Mouse (Mus musculus) ZHBTc4 (cell line): ENCODE measurements around the gene Gas7.

Experiments
- DNase-seq: peaks from one replicate; pipeline ENCODE4 v3.0.0-alpha.2; 2011; ENCODE audit warnings: low read depth, low spot score

Gene Gas7

GRCm38 (mm10) chr11:67489647-67490175, 34.5 kb downstream of the Gas7 start:
- no peak for DNase-seq

GRCm38 (mm10) chr11:67496796-67497195, 41.6 kb downstream of the Gas7 start:
- DNase-seq = no peak

DNA sequence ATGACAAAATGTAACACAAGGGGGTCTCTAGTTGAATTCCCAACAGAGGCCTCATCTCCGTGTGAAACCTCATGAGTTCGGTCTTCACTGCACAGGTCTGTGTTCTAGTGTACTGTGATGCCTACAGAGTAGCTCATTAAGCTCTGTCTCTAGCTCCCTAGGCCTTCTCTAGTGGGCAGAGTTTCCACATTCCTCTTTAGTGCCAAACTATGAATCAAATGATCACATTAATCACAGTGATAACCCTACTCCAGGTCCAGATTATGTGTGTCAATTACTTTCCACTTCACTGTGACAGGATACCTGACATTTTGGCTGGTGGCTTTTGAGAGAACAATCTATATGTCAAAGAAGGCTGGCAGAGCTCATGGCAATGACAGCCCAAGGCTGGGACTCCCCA, 44.9 kb downstream of the Gas7 start:
- DNase-seq = no peak

DNA sequence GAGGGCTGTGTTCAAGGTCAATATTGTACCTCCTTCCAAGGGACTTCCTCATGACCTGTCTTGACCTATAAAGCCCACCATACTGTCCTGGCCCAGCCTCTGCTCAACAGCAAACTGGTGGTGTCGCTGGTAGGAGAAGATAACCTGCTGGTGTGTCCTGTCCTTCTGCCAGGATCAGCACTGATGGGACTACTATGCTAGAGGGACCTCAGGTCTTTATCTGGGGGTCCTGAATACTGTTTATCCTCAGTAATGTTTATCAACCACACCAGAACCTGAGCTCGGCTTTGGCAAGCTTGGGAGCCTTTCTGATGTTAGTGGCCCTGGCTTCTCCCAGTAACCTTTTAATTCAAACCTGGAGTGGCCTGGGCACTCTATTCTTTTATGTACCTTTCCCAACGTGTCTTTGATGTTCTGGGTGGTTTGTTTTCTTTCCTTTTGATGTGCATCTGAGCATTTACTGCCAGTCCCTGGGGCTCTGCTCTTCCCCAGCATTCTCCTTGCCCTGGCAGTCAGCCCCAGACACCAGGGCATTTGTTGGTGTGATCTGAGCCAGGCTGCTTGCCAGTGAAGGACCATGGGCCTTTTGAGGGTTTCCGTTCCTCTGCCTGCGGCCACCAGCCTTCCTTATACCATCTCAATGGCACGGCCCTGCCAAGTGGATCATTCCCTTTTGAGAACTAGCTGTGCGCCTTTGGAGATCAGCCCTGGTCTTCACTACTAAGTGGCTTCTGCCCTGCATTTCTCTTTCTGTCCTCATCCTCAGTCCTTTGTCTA, 46.4 kb downstream of the Gas7 start:
- no peak for DNase-seq

DNA sequence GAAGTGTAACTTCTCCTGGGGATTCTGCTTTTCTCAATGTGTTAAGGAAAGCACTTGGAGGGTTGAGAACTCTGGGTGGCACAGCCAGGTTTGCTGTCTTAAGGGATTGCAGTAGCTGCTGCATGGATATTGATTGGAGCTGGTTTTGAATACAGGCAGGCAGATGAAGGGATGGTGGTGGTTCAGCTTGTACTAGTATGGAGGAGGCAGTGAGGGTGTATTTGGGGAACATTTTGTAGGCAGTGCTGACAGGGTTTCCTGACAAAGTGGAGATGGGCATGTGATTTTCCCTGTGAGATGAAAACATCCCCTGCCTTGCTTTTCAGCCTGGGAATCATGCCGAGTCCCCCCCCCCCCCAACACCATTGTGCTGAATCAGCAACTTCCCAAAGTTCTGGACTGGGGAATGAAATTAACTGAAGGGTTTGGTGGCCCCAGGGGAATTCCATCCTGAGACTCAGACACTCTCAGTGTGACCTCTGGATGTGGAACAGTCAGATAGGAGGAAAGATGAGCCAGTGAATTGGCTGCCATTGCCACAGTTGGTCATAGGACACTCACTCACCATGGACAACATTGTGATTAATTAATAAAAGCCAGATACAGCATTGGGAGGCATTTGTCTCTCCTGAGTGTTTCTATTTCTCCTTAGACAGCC, 54.1 kb downstream of the Gas7 start:
- DNase-seq = peak; percentile 12

DNA sequence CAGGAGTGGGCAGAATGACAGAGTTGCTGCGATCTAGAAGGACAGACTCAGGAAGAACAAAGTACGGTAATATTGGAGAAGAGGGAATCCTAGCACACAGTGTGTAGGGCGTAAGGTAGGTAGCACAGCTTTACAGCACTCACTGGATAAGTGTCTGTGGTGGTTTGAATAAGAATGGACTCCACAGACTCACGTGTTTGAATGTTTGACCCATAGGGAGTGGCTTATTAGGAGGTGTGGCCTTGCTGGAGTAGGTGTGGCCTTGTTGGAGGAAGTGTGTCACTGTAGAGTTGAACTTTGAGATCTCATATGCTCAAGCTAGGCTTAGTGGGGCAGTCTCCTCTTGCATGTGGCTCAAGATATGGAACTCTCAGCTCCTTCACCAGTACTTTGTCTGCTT, 55.6 kb downstream of the Gas7 start:
- DNase-seq = peak; percentile 60

DNA sequence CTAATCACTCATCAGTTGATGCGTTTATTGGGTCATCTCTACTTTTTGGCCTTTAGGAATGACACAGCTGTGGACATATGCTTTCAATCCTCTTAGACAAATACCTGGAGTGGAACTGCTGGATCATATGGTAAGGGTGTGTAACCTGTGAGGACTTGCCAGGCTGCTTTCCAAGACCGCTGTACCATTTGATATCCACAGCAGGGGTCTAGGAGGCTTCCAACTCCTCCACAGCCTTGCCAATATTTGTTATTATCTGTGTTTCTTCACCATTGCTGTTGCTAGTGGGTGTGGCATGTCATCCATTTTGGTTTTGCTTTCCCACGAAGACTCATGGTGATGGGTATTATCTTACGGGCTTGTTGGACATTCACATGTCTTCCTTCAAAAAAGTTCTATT, 57.8 kb downstream of the Gas7 start:
- DNase-seq = no peak

DNA sequence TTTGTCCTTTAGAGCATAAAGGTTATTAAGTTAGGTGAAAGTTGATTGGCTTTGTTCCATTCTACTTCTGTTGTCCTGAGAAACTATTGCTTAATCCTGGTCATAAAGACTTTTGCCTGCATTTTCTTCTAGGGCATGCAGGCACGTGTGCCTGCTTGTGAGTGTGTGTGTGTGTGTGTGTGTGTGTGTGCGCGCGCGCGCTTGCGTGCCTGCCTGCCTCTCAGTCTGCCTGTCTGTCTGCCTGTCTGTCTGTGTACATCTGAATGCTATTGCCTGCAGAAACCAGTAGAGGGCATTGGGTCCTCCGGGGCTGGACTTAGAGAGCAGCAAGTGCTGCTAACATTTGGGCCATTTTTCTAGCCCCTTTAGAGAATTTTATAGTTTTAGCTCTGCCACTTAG, 59.2 kb downstream of the Gas7 start:
- peak; percentile 70 for DNase-seq

DNA sequence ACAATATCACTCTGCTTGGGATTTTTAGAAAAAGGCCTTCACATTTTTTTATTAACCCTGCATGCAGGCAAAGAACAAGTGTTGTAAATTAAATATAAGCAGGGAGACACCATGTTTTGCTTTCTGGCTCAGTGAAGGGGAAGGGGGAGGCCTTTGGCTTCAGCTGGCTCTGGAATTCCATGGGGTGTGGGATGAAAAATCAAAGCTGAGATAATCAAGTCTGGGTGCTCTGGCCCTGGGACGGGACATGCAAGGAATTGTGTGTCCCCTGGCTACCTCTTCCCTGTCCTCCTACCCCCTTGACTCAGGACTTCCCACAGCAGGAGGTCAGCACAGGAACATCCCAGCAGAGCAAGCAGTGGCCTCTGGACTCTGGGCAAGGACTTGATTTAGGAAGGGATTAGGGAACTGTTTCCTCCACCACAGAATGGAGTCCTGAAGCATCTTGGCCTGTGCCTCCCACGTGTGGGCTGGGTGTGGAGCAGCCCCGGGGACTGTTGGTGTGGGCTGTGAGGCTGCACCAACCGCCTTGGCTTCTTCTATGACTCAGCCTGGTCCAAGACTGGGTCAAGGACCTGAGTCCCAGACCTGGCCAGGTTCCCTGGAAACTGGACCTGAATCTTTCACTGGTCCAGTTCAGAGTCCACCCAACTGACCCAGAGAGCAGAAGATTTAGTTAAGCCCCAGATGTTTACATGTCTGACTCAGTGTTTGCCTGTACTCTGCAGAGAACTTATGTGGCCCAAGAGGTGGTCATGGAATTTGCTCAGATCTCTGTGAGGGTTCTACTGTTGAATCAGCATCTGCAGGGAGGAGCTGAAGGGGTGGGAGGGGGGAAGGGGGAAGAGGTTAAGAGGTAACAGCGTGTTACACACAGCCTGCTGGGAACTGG, 60.0 kb downstream of the Gas7 start:
- no peak for DNase-seq

DNA sequence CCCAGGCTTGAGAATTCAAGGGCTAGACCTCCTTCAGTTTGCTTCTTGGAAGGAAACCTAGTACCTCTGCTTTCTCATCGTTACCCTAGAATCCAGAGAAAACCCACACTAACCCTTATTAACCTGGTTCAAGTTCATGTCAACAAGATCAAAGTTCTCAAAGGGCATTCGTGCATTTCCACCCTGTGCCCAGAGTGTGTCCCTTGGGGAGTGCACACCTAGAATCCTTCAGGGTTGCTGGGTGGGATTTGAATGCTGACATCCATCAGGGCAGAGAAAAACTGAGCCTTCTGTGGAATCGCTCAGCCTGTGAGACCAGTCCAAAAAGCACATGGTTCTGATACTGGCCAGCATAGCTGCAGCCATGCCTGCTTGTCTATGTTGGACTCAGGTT, 60.7 kb downstream of the Gas7 start:
- DNase-seq = no peak

GRCm38 (mm10) chr11:67517748-67518147, 62.5 kb downstream of the Gas7 start:
- DNase-seq = peak; percentile 46

DNA sequence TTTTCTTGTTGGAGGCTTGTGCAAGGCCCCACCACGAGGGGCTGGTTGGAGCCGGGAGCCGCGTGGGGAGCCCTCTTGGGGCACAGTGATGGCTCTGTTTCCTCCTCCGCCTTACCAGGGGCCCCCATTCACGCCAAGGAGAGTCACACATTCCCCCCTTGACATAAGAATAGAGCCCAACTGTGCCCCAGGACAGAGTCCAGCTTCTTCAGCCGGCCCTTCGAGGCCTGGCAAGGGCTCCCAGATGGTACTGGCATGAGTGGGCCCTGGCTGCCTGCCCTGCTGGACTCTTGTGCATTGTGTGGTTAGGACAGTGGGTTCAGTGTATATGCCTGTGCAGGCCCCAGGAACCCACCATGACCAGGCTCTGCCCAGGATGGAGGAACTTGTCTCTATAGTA, 63.7 kb downstream of the Gas7 start:
- DNase-seq = no peak

- DNase-seq = no peak
Observed at GRCm38 (mm10) chr11:67522671-67523070, 67.4 kb downstream of the Gas7 start.

DNA sequence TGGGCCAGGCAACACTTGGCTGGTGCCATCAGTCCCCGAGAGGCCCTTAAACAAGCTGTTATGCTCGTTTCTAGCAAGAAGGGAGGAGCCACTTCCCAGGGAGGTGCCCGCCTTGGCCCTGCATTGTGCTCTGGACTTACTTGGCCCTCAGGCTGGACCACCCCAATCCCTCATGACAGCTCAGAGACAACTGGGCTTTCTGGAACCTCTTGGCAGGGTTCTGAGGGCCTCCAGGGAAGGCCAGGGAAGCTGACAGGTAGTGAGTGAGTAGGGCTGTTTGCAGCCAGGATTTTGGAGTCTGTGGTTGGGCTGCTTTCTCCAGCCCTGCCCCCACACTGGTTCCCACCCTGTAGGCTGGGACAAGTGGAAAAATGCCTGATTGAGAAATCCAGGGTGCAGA, 68.6 kb downstream of the Gas7 start:
- no peak for DNase-seq

GRCm38 (mm10) chr11:67524731-67525130, 69.5 kb downstream of the Gas7 start:
- DNase-seq = no peak

GRCm38 (mm10) chr11:67525841-67526240, 70.6 kb downstream of the Gas7 start:
- no peak for DNase-seq

DNA sequence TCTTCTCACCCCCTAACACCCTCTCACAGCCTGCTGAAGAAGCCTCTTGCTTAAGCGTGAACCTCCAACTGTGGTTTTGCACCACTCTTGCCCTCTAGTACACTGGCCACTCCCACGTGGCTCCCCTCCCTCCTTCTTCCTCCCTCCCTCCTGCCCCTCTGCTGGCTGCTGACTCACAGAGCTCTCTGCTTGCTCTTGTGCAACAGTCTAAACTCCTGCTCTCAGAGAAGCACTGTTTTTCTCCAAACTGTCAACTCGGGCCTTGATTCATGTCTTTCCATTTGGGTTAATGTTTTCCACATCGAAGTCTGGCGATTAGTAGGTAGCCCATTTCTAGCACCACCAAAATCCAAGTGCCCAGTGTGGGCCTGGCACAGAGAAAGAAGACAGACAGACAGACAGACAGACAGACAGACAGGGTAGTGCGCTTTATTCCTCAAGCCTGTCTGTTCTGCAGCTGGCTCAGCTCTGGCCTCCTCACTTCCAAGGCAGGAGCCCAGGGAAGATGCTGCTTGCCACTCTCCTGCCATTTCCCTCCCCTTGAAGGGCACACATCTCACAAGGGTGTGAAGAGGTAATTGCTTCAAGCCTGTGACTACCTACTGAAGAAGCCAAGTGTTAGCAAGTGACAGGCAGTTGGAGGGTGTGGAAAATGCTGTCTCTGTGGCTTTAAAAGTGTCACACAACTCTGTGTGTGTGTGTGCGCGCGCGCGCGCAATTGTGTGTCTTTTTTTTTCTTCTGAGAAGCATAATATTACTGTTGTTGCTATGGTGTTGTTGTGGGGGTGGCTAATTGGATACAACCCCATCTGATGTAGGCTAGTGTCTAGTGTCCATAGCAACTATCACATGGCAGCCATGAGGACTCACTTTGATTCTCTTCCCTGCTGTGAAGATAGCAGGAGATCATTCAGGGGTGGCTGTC, 71.6 kb downstream of the Gas7 start:
- no peak for DNase-seq

- no peak for DNase-seq
Observed at GRCm38 (mm10) chr11:67531286-67531685, 76.0 kb downstream of the Gas7 start.

GRCm38 (mm10) chr11:67531926-67532565, 76.8 kb downstream of the Gas7 start:
- DNase-seq = no peak

- no peak for DNase-seq
Observed at GRCm38 (mm10) chr11:67532728-67533127, 77.5 kb downstream of the Gas7 start.

- no peak for DNase-seq
Observed at GRCm38 (mm10) chr11:67533151-67533550, 77.9 kb downstream of the Gas7 start.
